Mouse (Mus musculus) gastrocnemius, postnatal 10 days (tissue): ENCODE measurements around the gene Psme2. TPM values are rescaled to one million over a fixed set of nuclear protein-coding genes. Genes with fewer than 3 reads are reported as not detected.

Source experiments
- total RNA-seq, 2 experiments: library from RNA; stranded (reverse); gene quantifications; 2 replicates each; pipeline ENCODE4 v1.2.3; 2021

The Psme2 gene
- total RNA-seq, 2 experiments from 2014 or later, result 74.4 to 85.8 TPM

Other genes with a start within 250 kb of the Psme2 start
- gene Dhrs4, start 112.4 kb downstream of the Psme2 start, total RNA-seq, result 10 to 100 TPM; 28.7 to 29.9 TPM
- gene Carmil3, start 100.5 kb downstream of the Psme2 start, total RNA-seq, result 1 to 10 TPM; 2.5 to 3.9 TPM
- gene Cpne6, start 80.7 kb downstream of the Psme2 start, total RNA-seq, result under 1 TPM in 1 of 2 experiments, not detected in 1; 0.14 TPM
- gene Nrl, start 66.1 kb downstream of the Psme2 start, total RNA-seq, result not detected
- gene Pck2, start 50.8 kb downstream of the Psme2 start, total RNA-seq, result 10 to 100 TPM; 15.0 to 21.4 TPM
- gene Dcaf11, start 31.1 kb downstream of the Psme2 start, total RNA-seq, result 10 to 100 TPM; 61.1 to 61.2 TPM
- gene A730061H03Rik, start 30.7 kb downstream of the Psme2 start, total RNA-seq, result not detected
- 100 to 1,000 TPM; 403 to 446 TPM for gene Fitm1, start 15.5 kb downstream of the Psme2 start, total RNA-seq
- gene Psme1, start 13.0 kb downstream of the Psme2 start, total RNA-seq, result 10 to 100 TPM; 56.3 to 58.7 TPM
- 10 to 100 TPM; 45.2 to 49.9 TPM for gene Emc9, start 5.8 kb downstream of the Psme2 start, total RNA-seq
- 10 to 100 TPM; 15.9 to 16.4 TPM for gene Rnf31, start 595 bp upstream of the Psme2 start, total RNA-seq
- 1 to 10 TPM; 5.0 to 5.7 TPM for gene Irf9, start 12.5 kb upstream of the Psme2 start, total RNA-seq
- under 1 TPM; 0.56 to 0.70 TPM for gene Rec8, start 26.9 kb upstream of the Psme2 start, total RNA-seq
- 10 to 100 TPM; 68.3 to 77.1 TPM for gene Ipo4, start 44.8 kb upstream of the Psme2 start, total RNA-seq
- 1 to 10 TPM; 1.1 to 2.7 TPM for gene Gm49378, start 46.8 kb upstream of the Psme2 start, total RNA-seq
- 10 to 100 TPM; 29.2 to 33.2 TPM for gene Tm9sf1, start 52.7 kb upstream of the Psme2 start, total RNA-seq
- 1 to 10 TPM in 1 of 2 experiments, under 1 TPM in 1; 0.54 to 1.1 TPM for gene Tssk4, start 59.1 kb upstream of the Psme2 start, total RNA-seq
- gene Mdp1, start 69.4 kb upstream of the Psme2 start, total RNA-seq, result 10 to 100 TPM; 20.9 to 22.2 TPM
- 1 to 10 TPM; 5.9 to 8.6 TPM for gene Gmpr2, start 80.8 kb upstream of the Psme2 start, total RNA-seq
- gene Nedd8, start 81.0 kb upstream of the Psme2 start, total RNA-seq, result 100 to 1,000 TPM; 242 to 253 TPM
- gene Tinf2, start 90.7 kb upstream of the Psme2 start, total RNA-seq, result 10 to 100 TPM; 11.7 to 14.9 TPM
- under 1 TPM; 0.19 to 0.50 TPM for gene Tgm1, start 122.8 kb upstream of the Psme2 start, total RNA-seq
- gene Rabggta, start 131.2 kb upstream of the Psme2 start, total RNA-seq, result 10 to 100 TPM in 1 of 2 experiments, 1 to 10 TPM in 1; 9.4 to 10.2 TPM
- gene Dhrs1, start 154.6 kb upstream of the Psme2 start, total RNA-seq, result 10 to 100 TPM; 33.2 to 33.3 TPM
- 10 to 100 TPM; 13.4 to 15.2 TPM for gene Nop9, start 154.6 kb upstream of the Psme2 start, total RNA-seq
- not detected for gene Cideb, start 167.3 kb upstream of the Psme2 start, total RNA-seq
- gene Ltb4r2, start 170.3 kb upstream of the Psme2 start, total RNA-seq, result under 1 TPM; 0.07 to 0.14 TPM
- gene Ltb4r1, start 174.8 kb upstream of the Psme2 start, total RNA-seq, result under 1 TPM; 0.16 to 0.61 TPM
- 1 to 10 TPM; 5.9 to 9.4 TPM for gene Adcy4, start 193.0 kb upstream of the Psme2 start, total RNA-seq
- gene Ripk3, start 197.8 kb upstream of the Psme2 start, total RNA-seq, result 1 to 10 TPM; 3.9 to 4.2 TPM
- gene Nfatc4, start 232.0 kb upstream of the Psme2 start, total RNA-seq, result 10 to 100 TPM in 1 of 2 experiments, 1 to 10 TPM in 1; 9.3 to 14.8 TPM